Mouse (Mus musculus) spleen, postnatal 36 days (tissue): ENCODE measurements around the gene Btnl9.
"Not testable (repeated sequence)": the region's sequence is repeated elsewhere in the genome, so short reads cannot be mapped to it uniquely, and the experiment has no call there.

Source experiments
- DNase-seq, 2 experiments: peaks; one replicate each; pipeline ENCODE4 v3.0.0; 2022; ENCODE audit warnings: low spot score in 2 of 2, mixed read lengths in 1 of 2

Btnl9 gene

DNA sequence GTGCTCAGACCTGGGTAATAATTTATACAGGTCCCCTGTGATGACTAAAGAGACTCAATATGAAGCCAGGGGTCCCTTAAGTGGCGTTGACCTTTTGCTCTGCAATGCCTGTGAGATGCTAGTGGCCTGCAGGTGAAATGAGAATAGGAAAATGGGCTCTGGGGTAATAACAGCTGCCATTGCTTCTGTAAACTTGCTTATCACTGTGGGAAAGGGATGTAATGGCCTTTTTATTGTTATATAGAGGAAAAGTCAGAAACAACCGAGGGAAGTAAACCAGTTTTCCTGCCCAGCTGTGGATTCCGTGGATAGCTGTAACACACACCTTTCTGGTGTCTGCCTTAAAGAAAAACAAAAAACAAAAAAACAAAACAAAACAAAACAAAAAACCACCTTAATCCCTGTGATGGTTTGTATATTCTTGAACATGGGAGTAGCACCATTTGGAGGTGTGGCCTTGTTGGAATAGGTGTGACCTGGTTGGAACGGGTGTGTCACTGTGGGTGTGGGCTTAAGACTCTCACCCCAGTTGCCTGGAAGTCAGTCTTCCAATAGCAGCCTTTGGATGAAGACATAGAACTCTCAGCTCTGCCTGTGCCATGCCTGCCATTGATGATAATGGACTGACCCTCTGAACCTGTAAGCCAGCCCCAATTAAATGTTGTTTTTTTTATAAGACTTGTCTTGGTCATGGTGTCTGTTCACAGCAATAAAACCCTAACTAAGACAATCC, 10.7 kb downstream of the Btnl9 start:
- DNase-seq, result not testable (repeated sequence)

DNA sequence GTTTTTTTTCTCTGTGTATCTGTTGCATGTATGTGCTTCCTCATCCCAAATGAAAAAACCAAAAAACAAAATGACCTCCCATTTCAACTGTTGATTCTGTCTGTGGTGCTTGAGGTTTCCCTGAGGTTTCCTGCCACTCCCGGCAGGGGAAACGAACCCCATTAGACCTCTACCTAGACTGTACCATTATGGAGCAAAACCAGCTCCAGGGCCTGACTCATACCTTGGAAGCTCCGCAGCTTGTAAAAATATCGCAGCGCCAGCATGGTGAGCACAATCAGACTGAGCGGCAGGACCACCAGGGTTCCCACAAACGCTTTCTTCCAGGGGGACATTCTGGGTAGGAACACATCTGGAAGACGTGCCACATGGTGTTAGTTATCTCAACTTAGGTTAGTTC, 11.6 kb downstream of the Btnl9 start:
- peak in 1 of 2 experiments; percentile 15 for DNase-seq

DNA sequence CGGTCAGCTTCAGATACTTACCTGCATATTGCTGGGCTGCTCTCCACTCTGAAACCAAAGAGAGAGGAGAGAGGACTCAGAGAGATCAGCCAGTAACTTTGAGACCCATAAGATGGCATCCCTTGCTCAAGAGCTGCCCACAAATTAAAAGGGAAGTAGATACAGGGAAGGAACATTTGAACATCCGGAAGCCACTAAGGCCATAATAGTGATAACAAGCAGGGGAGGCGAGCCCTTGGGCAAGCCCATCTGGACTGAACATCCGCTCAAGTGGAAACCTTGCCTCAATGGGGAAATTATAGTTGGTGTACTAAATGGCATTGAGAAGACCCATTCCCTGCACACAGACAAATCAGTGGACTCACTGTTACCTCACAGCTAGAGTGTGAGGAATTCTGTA, 16.4 kb downstream of the Btnl9 start:
- peak in 1 of 2 experiments; percentile 14 for DNase-seq

DNA sequence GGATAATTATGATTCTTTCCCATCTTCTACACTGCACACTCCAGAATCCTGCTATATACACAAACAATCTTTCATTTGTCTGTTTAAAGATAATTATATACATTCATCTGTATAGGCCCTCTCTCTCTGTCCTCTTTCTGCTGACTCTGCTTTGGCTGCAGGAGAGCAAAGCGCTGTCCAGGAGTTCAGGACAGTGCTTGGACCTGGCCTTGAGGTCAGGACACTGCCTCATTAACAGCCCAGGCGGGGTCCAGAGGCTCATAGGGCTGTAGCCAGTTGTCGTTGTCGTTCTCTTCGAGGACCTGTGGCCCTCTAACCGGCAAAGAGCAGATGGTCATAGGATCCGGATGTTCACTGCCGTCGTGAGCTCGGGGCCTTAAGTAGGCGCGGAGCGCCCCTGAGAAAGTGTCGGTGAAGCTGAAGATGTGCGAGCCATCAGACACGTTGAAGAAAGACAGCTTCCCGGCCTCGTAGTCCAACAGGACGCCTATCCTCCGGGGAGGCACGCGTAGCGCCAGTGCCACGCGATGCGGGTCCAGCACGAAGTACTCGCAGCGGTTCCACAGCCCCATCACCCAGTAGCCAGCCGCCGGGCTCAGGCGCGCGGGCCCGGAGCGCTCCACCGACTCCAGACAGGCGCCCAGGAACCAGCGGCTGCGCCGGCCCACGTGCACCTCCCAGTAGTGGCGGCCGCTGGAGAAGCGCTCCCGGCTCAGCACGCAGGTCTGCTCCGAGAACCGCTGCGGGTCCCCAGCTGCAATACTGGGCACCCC, 17.9 kb downstream of the Btnl9 start:
- DNase-seq, result no peak

DNA sequence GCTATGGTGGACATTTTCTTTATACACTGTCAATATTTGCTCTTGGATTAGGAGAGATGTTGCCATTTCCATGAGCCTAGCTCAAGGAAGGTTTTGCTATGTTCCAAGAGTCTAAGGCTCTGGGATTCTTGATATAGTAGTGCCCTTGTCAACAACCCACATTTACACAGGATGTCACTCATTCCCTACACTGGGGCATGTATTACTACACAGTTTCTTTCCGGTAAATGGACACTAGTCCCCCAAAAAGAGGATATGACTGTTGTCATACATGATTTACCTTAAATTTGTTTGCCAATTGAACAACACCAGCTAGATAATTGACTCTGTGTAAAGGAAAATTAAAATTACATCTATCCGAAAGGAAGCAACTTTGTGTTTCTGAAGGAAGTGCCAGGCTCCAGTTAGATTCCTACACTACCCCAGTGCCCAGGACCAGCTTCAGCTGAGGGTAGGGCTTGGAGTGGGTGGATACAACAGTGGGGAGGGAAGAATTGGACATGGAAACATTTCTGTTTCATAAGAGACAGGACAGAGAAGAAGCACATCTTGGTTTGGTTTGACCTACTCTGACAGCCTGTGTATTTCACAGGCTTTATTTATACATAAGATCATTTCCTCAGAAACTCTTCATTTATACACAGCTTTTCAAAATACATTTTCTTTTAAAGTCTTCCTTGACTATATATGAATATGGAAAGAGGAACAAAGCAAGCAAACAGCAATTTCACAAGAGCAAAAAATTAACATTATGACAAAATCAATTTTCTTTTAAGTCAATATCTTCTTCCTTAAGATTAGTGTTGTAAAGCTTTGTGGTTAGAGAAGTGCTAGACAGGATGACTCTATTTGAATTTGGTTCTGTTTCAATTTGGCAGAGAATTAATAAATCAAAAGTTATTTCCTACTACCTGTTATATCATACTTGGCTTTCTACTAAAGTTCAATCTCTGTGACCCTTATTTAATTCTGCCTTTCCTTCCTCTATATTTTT, 29.8 kb downstream of the Btnl9 start:
- no peak for DNase-seq

DNA sequence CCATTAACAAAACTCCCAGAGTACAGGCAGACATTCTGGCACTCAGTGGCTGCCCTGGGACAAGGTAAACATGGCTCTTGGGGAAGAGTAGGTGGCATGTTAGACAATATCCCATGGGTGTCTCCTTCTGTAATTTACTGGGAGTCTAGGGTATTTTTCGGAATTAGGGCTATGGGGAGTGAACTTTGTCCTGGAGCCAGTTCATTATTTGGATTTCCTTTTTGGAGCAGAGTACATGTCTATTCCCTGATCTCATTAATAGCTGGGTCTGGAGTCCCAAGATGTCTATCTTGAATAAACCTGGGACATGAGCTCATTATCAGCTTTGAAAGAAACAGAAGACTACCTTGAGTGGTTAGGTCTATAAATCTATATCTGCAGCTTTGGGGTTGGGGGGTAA, 32.9 kb downstream of the Btnl9 start, which contains the start of gene Olfr1394:
Olfr1394 (plus strand) TSS at position 301 of the 400 bp plus-strand sequence.
- DNase-seq, result no peak

DNA sequence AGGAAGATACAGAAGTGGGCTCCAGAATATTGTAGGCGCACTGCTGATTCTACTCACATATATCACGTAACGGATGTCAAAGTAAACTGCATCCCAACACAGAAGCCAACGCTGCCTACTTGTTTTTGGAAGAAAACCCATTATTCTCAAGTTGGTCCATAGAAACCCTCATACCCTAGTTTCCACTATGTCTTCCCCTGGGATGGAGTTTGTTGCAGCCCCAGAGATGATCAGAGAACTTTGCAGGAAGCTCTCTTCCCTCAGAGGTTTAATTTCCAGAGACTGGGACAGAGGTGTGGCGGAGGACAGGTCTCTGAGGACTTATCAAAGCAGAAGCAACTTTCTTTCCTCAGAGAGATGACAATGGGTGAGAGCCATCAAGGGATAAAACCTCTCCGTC, 45.0 kb downstream of the Btnl9 start, which contains the start of gene Olfr1395:
Olfr1395 (plus strand) TSS at position 301 of the 400 bp plus-strand sequence.
- no peak for DNase-seq

DNA sequence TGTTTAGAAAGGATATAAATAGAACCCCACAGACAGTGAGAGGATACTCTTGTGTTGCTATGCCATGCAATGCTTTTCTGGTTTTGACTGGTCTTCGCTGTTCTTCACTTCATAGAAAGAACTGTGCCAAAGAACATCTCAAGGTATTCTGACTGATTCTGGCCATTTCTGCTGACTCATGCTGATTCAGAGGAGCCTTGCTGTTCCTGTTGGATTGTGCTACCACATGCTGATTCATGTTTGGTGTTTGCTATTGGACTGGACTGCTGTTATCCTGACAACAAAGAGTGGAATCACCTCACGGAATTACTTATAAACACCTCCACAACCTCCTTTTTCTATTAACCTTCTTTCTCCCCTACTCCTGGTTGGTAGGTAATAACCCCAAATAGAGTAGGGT, 62.8 kb downstream of the Btnl9 start:
- DNase-seq, result no peak

DNA sequence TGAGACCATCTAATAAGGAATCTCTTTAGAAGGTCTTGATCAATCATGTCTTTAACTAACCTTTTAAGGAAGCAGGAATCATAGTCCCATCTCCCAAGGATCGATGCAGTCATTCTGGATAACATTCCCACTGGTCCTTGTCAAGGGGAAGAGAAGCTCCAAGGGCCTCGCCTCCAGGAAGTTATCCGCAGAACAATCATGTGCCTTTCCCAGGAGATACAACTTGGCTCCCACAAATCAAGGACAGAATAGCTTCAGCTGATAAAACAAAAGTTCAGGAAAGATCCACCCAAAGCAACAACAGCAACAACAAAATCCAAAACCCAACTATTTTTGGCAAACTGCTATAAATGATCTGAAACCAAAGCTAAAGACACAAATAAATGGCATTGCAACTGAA, 67.3 kb downstream of the Btnl9 start:
- DNase-seq, result no peak
